Mouse (Mus musculus): ENCODE data around the gene Zfp1. TPM values are rescaled to one million over a fixed set of nuclear protein-coding genes. Genes with fewer than 3 reads are reported as not detected.

The Zfp1 gene
- polyA plus RNA-seq, 1 experiment, result 4.7 TPM

DNA sequence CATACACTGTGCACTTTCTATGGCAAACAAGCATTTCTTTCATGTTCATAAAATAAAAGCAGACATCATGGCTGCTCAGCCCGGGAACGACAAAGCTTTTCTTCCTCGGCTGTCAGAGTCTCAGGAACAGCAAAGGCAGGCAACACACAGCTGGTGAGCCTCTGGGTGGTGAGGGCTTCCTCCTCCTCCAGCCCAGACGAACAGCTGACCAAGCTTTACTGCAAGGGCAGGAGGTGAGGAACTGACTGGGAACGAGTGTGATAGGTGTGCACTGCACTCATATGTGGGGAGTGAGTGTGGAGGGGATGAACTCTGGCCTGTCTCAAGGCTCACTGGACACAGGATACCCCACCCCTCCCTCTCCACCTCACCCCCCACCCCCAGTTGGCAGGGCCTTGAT lies 75.7 kb downstream of the Zfp1 start:
- Histone ChIP-seq H3K4me3 (ENCODE audit: insufficient read depth, poor library complexity, severe bottlenecking) (no peak overlapping the region), H3ac (ENCODE audit: control insufficient read depth, insufficient read length, low read depth) (no peak overlapping the region), H3K36me3 (ENCODE audit: control insufficient read depth, insufficient read depth) (peaks cover 84% of the 10 kb centered on the region), H3K79me2 (ENCODE audit: control insufficient read depth, insufficient read depth) (peaks cover 94% of the 10 kb centered on the region), H3K79me3 (ENCODE audit: low read depth) (peaks cover 73% of the 10 kb centered on the region), H3K27me3 (ENCODE audit: control insufficient read depth, insufficient read depth, insufficient read length) (no peaks in the 10 kb centered on the region)
- TF ChIP-seq FOSL1 (IDR thresholded peaks at IDR 0.05; ENCODE audit: insufficient read depth, low read length, poor library complexity, severe bottlenecking), result no peak
- no peak for TF ChIP-seq MYOD1 (IDR thresholded peaks at IDR 0.05; ENCODE audit: control insufficient read depth, insufficient read length, low read depth)
- no peak for TF ChIP-seq USF1 (IDR thresholded peaks at IDR 0.05; ENCODE audit: low read depth)
- no peak for TF ChIP-seq CEBPB (IDR thresholded peaks at IDR 0.05; ENCODE audit: low read depth)
- no peak for TF ChIP-seq MAX (IDR thresholded peaks at IDR 0.05)
- TF ChIP-seq MYOG (IDR thresholded peaks at IDR 0.05; ENCODE audit: control insufficient read depth, extremely low read depth, insufficient read length), result no peak
- TF ChIP-seq CTCF (IDR thresholded peaks at IDR 0.05; ENCODE audit: control insufficient read depth, insufficient read depth, insufficient read length), result no peak

DNA sequence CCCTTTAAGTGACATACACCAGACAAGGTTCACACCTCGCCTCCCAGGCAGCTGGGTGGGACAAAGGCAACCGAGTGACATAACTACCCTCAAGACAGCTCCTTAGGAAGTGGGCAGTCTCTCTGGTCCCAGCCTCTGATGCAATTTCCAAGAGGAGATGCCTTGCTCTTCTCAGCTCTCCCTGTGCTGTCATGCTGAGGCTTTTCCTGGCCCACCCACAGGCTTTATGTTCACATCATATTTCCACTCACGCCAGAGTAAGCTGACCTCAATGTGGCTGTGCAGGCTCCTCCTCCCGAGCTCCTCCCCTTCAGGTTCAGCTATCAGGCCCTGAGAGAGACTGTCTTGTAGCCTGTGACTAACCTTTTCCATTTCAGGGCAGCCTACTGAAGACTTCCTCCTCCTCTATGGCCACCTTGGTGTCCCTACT lies 76.9 kb downstream of the Zfp1 start:
- no peaks in the 10 kb centered on the region for H3K27me3 ChIP-seq (ENCODE audit: control insufficient read depth, insufficient read depth, insufficient read length)
- peaks cover 100% of the 10 kb centered on the region for H3K79me2 ChIP-seq (ENCODE audit: control insufficient read depth, insufficient read depth)
- peaks cover 83% of the 10 kb centered on the region for H3K79me3 ChIP-seq (ENCODE audit: low read depth)
- H3K4me3 ChIP-seq (ENCODE audit: insufficient read depth, poor library complexity, severe bottlenecking), result no peak overlapping the region
- no peak overlapping the region for H3ac ChIP-seq (ENCODE audit: control insufficient read depth, insufficient read length, low read depth)
- TF ChIP-seq MYOD1 (IDR thresholded peaks at IDR 0.05; ENCODE audit: control insufficient read depth, insufficient read length, low read depth) (no peak), CEBPB (IDR thresholded peaks at IDR 0.05; ENCODE audit: low read depth) (peak; percentile 54)
- H3K36me3 ChIP-seq (ENCODE audit: control insufficient read depth, insufficient read depth), result peaks cover 83% of the 10 kb centered on the region

Small RNA genes within 50 kb of the gene (microRNA-seq; reads per million reads assigned to microRNA genes)
- gene Mir7076 (ENCODE audit: borderline microRNAs expressed), result not detected

Other genes with a start within 250 kb of the Zfp1 start
- 0.06 TPM for gene Fa2h, start 249.6 kb upstream of the Zfp1 start, polyA plus RNA-seq (2012; fragmentation: generic; extraction: Trizol)
- gene Wdr59, start 121.3 kb upstream of the Zfp1 start, polyA plus RNA-seq (2012; fragmentation: generic; extraction: Trizol), result 6.7 TPM
- gene Znrf1, start 107.3 kb upstream of the Zfp1 start, polyA plus RNA-seq (2012; fragmentation: generic; extraction: Trizol), result 36.6 TPM
- 0.06 TPM for gene Ldhd, start 13.0 kb upstream of the Zfp1 start, polyA plus RNA-seq (2012; fragmentation: generic; extraction: Trizol)
- 1.5 TPM for gene Ctrb1, start 47.6 kb downstream of the Zfp1 start, polyA plus RNA-seq (2012; fragmentation: generic; extraction: Trizol)
- gene Bcar1, start 100.4 kb downstream of the Zfp1 start, polyA plus RNA-seq (2012; fragmentation: generic; extraction: Trizol), result 136 TPM
- gene Cfdp1, start 210.9 kb downstream of the Zfp1 start, polyA plus RNA-seq (2012; fragmentation: generic; extraction: Trizol), result 58.8 TPM
- gene Tmem170, start 233.3 kb downstream of the Zfp1 start, polyA plus RNA-seq (2012; fragmentation: generic; extraction: Trizol), result 1.1 TPM

All from C2C12 (cell line).